Mouse (Mus musculus) lung, embryonic 16.5 days (tissue): Measurements from ENCODE around the gene Cyp26a1. TPM values are rescaled to one million over a fixed set of nuclear protein-coding genes. Genes with fewer than 3 reads are reported as not detected.

Experiments used
- ATAC-seq: fragments of 200-750 bp; cut with Nextera tagmentation; 2 replicates; pipeline ENCODE4 v1.8.0; 2017; ENCODE audit warnings: low read depth, mild to moderate bottlenecking, moderate library complexity
- H3K27ac ChIP-seq: fragments of 300-500 bp; sonication (generic); 2 replicates; pipeline ENCODE4 v1.5.1; 2014; ENCODE audit warnings: mild to moderate bottlenecking, control low read depth, low read length
- H3K27me3 ChIP-seq: fragments of 300-500 bp; sonication (generic); 2 replicates; pipeline ENCODE4 v1.6.1; 2014; ENCODE audit warnings: low read depth, low read length, mixed read lengths; ENCODE audit not compliant: control insufficient read depth, insufficient read depth
- H3K36me3 ChIP-seq: fragments of 300-500 bp; sonication (generic); 2 replicates; pipeline ENCODE4 v1.6.1; 2014; ENCODE audit warnings: low read length; ENCODE audit not compliant: control insufficient read depth, insufficient read depth
- H3K4me1 ChIP-seq: fragments of 300-500 bp; sonication (generic); replicated peaks from 2 replicates; pipeline ENCODE4 v1.6.1; 2014; ENCODE audit warnings: low read length, mixed read lengths; ENCODE audit not compliant: control insufficient read depth, insufficient read depth
- H3K4me2 ChIP-seq: fragments of 300-500 bp; sonication (generic); 2 replicates; pipeline ENCODE4 v1.6.1; 2014; ENCODE audit warnings: low read depth, low read length, control low read depth
- H3K4me3 ChIP-seq: fragments of 300-500 bp; sonication (generic); 2 replicates; pipeline ENCODE4 v1.5.1; 2014; ENCODE audit warnings: mild to moderate bottlenecking, low read length, control low read depth
- H3K9ac ChIP-seq: fragments of 300-500 bp; sonication (generic); 2 replicates; pipeline ENCODE4 v1.6.1; 2014; ENCODE audit warnings: low read length, control low read depth
- H3K9me3 ChIP-seq: fragments of 300-500 bp; sonication (generic); 2 replicates; pipeline ENCODE4 v1.6.1; 2016; ENCODE audit warnings: low read length; ENCODE audit not compliant: control insufficient read depth
- WGBS: fragments of 180-500 bp; shearing (Covaris S2); extraction: QIAGEN DNeasy Blood & Tissue Kit; methylation state at CpG from one replicate; pipeline ENCODE4 v1.1.7; 2014; 5-methylcytosine and 5-hydroxymethylcytosine counted together
- polyA plus RNA-seq: library from polyadenylated mRNA; unstranded; fragments of >200 nt; fragmentation: Nextera tagmentation; extraction: Ambion mirVana; gene quantifications from 2 replicates; pipeline ENCODE4 v1.2.1, GENCODE M21; 2015

Cyp26a1 gene
- polyA plus RNA-seq, 1 experiment from 2014 or later: 0.35 TPM

- Histone ChIP-seq H3K27ac (no peak overlapping the region), H3K4me1 (no peaks in the 10 kb centered on the region), H3K9me3 (no peaks in the 10 kb centered on the region), H3K4me2 (no peak overlapping the region), H3K4me3 (no peak overlapping the region), H3K27me3 (no peaks in the 10 kb centered on the region), H3K36me3 (no peaks in the 10 kb centered on the region), H3K9ac (no peak overlapping the region)
- WGBS: 38% methylated on average over 1 of the region's 1 CpGs
- no peak for ATAC-seq
Observed at GRCm38 (mm10) chr19:37715980-37716379, 18.4 kb downstream of the Cyp26a1 start.

GRCm38 (mm10) chr19:37716524-37717175 is 19.1 kb downstream of the Cyp26a1 start:
- Histone ChIP-seq H3K4me2 (no peak overlapping the region), H3K27ac (no peak overlapping the region), H3K9ac (no peak overlapping the region), H3K4me1 (no peaks in the 10 kb centered on the region), H3K27me3 (no peaks in the 10 kb centered on the region), H3K4me3 (no peak overlapping the region), H3K9me3 (no peaks in the 10 kb centered on the region), H3K36me3 (no peaks in the 10 kb centered on the region)
- ATAC-seq: no peak
- 80% methylated on average over 12 of the region's 12 CpGs for whole genome bisulfite sequencing

GRCm38 (mm10) chr19:37719166-37719565 is 21.6 kb downstream of the Cyp26a1 start:
- Histone ChIP-seq H3K27me3 (no peaks in the 10 kb centered on the region), H3K9me3 (no peaks in the 10 kb centered on the region), H3K4me3 (no peak overlapping the region), H3K4me1 (no peaks in the 10 kb centered on the region), H3K4me2 (no peak overlapping the region), H3K36me3 (no peaks in the 10 kb centered on the region), H3K27ac (no peak overlapping the region), H3K9ac (no peak overlapping the region)
- 6% methylated on average over 1 of the region's 1 CpGs for WGBS
- no peak for ATAC-seq

GRCm38 (mm10) chr19:37724591-37724990 is 27.0 kb downstream of the Cyp26a1 start:
- H3K27ac ChIP-seq: no peak overlapping the region
- WGBS: 95% methylated on average over 5 of the region's 5 CpGs
- ATAC-seq: no peak

GRCm38 (mm10) chr19:37726585-37726984 is 29.0 kb downstream of the Cyp26a1 start:
- Histone ChIP-seq H3K4me2 (no peak overlapping the region), H3K27ac (no peak overlapping the region), H3K4me1 (no peaks in the 10 kb centered on the region), H3K36me3 (no peaks in the 10 kb centered on the region), H3K27me3 (no peaks in the 10 kb centered on the region), H3K9me3 (no peaks in the 10 kb centered on the region), H3K9ac (no peak overlapping the region), H3K4me3 (no peak overlapping the region)
- ATAC-seq: no peak
- WGBS: 82% methylated on average over 7 of the region's 7 CpGs

More at GRCm38 (mm10) chr19:37724591-37724990, 27.0 kb downstream of the Cyp26a1 start:
- H3K27me3 ChIP-seq: no peaks in the 10 kb centered on the region
- no peak overlapping the region for H3K4me2 ChIP-seq
- H3K9ac ChIP-seq: no peak overlapping the region
- no peaks in the 10 kb centered on the region for H3K4me1 ChIP-seq
- no peak overlapping the region for H3K4me3 ChIP-seq
- no peaks in the 10 kb centered on the region for H3K36me3 ChIP-seq
- no peaks in the 10 kb centered on the region for H3K9me3 ChIP-seq

- H3K27ac ChIP-seq: no peak overlapping the region
- 96% methylated on average over 2 of the region's 2 CpGs for WGBS
- no peak overlapping the region for H3K4me2 ChIP-seq
- no peaks in the 10 kb centered on the region for H3K36me3 ChIP-seq
- H3K9ac ChIP-seq: no peak overlapping the region
- H3K9me3 ChIP-seq: no peaks in the 10 kb centered on the region
- H3K27me3 ChIP-seq: no peaks in the 10 kb centered on the region
- H3K4me1 ChIP-seq: no peaks in the 10 kb centered on the region
- H3K4me3 ChIP-seq: no peak overlapping the region
- no peak for ATAC-seq
Observed at GRCm38 (mm10) chr19:37727366-37727765, 29.8 kb downstream of the Cyp26a1 start.

- H3K9ac ChIP-seq: no peak overlapping the region
- 81% methylated on average over 8 of the region's 8 CpGs for WGBS
Observed at GRCm38 (mm10) chr19:37735426-37735825, 37.8 kb downstream of the Cyp26a1 start.

GRCm38 (mm10) chr19:37738575-37738974 is 41.0 kb downstream of the Cyp26a1 start:
- Histone ChIP-seq H3K27ac (no peak overlapping the region), H3K9me3 (no peaks in the 10 kb centered on the region), H3K9ac (no peak overlapping the region), H3K36me3 (no peaks in the 10 kb centered on the region), H3K4me2 (no peak overlapping the region), H3K4me1 (no peaks in the 10 kb centered on the region), H3K4me3 (no peak overlapping the region), H3K27me3 (no peaks in the 10 kb centered on the region)
- ATAC-seq: no peak
- WGBS: 84% methylated on average over 3 of the region's 3 CpGs

More at GRCm38 (mm10) chr19:37735426-37735825, 37.8 kb downstream of the Cyp26a1 start:
- Histone ChIP-seq H3K4me1 (no peaks in the 10 kb centered on the region), H3K4me3 (no peak overlapping the region), H3K9me3 (no peaks in the 10 kb centered on the region), H3K4me2 (no peak overlapping the region), H3K36me3 (no peaks in the 10 kb centered on the region), H3K27ac (no peak overlapping the region), H3K27me3 (no peaks in the 10 kb centered on the region)
- no peak for ATAC-seq

- ATAC-seq: peak; percentile 56; the same call in 1 of the 2 replicates
- H3K4me1 ChIP-seq: no peaks in the 10 kb centered on the region
- no peaks in the 10 kb centered on the region for H3K36me3 ChIP-seq
- H3K4me3 ChIP-seq: no peak overlapping the region
- 49% methylated on average over 7 of the region's 7 CpGs for WGBS
- no peaks in the 10 kb centered on the region for H3K27me3 ChIP-seq
- no peak overlapping the region for H3K9ac ChIP-seq
- no peak overlapping the region for H3K4me2 ChIP-seq
- H3K9me3 ChIP-seq: no peaks in the 10 kb centered on the region
- no peak overlapping the region for H3K27ac ChIP-seq
Observed at GRCm38 (mm10) chr19:37740043-37740442, 42.4 kb downstream of the Cyp26a1 start.
